Mouse (Mus musculus) forebrain, postnatal 0 days (tissue): ENCODE measurements around the gene Cep250. TPM values are rescaled to one million over a fixed set of nuclear protein-coding genes. Genes with fewer than 3 reads are reported as not detected.
A peak's percentile ranks its signal among the peaks of the same experiment; 100 is the strongest.

ENCODE experiments used
- ATAC-seq: fragments of 200-750 bp; cut with Nextera tagmentation; 2 replicates; pipeline ENCODE4 v1.8.0; 2017; ENCODE audit warnings: mild to moderate bottlenecking, moderate library complexity
- DNase-seq: peaks from one replicate; pipeline ENCODE4 v3.0.0-alpha.2; 2015
- H3K27ac ChIP-seq: fragments of 300-500 bp; sonication (generic); 2 replicates; pipeline ENCODE4 v1.5.1; 2014; ENCODE audit warnings: low read depth, mild to moderate bottlenecking, antibody characterized with exemption, low read length, moderate library complexity, mixed read lengths
- H3K27me3 ChIP-seq: fragments of 300-500 bp; sonication (generic); 2 replicates; pipeline ENCODE4 v1.6.1; 2014; ENCODE audit warnings: mild to moderate bottlenecking, low read length, mixed read lengths; ENCODE audit not compliant: insufficient read depth
- H3K36me3 ChIP-seq: fragments of 300-500 bp; sonication (generic); 2 replicates; pipeline ENCODE4 v1.6.1; 2014; ENCODE audit warnings: mild to moderate bottlenecking, moderate library complexity; ENCODE audit not compliant: insufficient read depth
- H3K4me1 ChIP-seq: fragments of 300-500 bp; sonication (generic); 2 replicates; pipeline ENCODE4 v1.6.1; 2014; ENCODE audit warnings: antibody characterized with exemption; ENCODE audit not compliant: insufficient read depth
- H3K4me2 ChIP-seq: fragments of 300-500 bp; sonication (generic); 2 replicates; pipeline ENCODE4 v1.6.1; 2014; ENCODE audit warnings: low read depth, mild to moderate bottlenecking, moderate library complexity
- H3K4me3 ChIP-seq: fragments of 300-500 bp; sonication (generic); 2 replicates; pipeline ENCODE4 v1.5.1; 2014; ENCODE audit warnings: low read depth, low read length, mixed read lengths
- H3K9ac ChIP-seq: fragments of 300-500 bp; sonication (generic); 2 replicates; pipeline ENCODE4 v1.6.1; 2014; ENCODE audit warnings: mild to moderate bottlenecking
- H3K9me3 ChIP-seq: fragments of 300-500 bp; sonication (generic); 2 replicates; pipeline ENCODE4 v1.6.1; 2016; ENCODE audit warnings: low read length
- CTCF ChIP-seq: sonication (generic); IDR thresholded peaks from 2 replicates; pipeline ENCODE4 v1.5.1; 2016; ENCODE audit warnings: antibody characterized with exemption, control low read depth, low read depth
- WGBS: fragments of 180-500 bp; shearing (Covaris S2); extraction: QIAGEN DNeasy Blood & Tissue Kit; methylation state at CpG from one replicate; pipeline ENCODE4 v1.1.7; 2014; 5-methylcytosine and 5-hydroxymethylcytosine counted together
- polyA plus RNA-seq: library from polyadenylated mRNA; unstranded; fragments of >200 nt; fragmentation: Nextera tagmentation; extraction: Ambion mirVana; gene quantifications from 2 replicates; pipeline ENCODE4 v1.2.1, GENCODE M21; 2015
- total RNA-seq: library from RNA; depleted of rRNA; stranded (reverse); fragments of >200 nt; gene quantifications from 2 replicates; pipeline ENCODE4 v1.2.3, GENCODE M21; 2014

Cep250 gene
- total and polyA plus RNA-seq, 2 experiments from 2014 or later: 8.6 to 18.7 TPM

DNA sequence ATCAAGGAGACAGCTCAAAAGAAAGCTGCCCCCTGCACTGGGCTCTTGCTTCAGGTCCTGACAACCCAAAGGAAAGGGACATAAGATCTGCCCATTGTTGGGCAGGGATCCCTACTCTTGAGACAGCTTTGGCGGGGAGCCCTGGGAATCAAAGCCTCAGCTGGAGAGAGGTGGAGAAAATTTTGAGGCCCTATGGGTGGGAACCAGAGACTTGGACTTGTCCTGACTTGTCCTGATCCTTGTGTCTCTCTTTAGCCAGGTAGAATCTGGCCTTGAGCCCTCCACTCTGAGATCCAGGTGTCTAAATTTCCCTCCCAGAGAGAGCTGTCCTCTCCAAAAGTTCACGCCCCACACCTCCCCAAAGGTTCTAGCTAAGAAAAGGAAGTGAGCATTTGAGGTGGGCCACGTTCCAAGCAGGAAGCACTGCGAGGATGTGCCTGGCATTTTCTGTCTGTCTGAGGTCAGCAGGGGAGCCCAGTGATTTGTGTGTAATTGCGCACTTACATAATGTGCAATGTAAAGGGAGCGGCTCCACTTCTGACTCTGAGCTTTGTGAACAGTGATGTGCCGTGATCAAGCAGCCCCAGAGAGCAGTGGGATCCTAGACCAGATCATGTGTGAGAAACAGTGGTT lies 16.2 kb upstream of the Cep250 start:
- ATAC-seq (no peak), DNase-seq (no peak)
- Histone ChIP-seq H3K9ac (no peak overlapping the region), H3K4me1 (no peaks in the 10 kb centered on the region), H3K9me3 (no peaks in the 10 kb centered on the region), H3K36me3 (no peaks in the 10 kb centered on the region), H3K27me3 (no peaks in the 10 kb centered on the region), H3K4me2 (no peak overlapping the region), H3K4me3 (no peak overlapping the region), H3K27ac (no peak overlapping the region)
- TF ChIP-seq CTCF: no peak
- 73% methylated on average over 7 of the region's 7 CpGs for WGBS

DNA sequence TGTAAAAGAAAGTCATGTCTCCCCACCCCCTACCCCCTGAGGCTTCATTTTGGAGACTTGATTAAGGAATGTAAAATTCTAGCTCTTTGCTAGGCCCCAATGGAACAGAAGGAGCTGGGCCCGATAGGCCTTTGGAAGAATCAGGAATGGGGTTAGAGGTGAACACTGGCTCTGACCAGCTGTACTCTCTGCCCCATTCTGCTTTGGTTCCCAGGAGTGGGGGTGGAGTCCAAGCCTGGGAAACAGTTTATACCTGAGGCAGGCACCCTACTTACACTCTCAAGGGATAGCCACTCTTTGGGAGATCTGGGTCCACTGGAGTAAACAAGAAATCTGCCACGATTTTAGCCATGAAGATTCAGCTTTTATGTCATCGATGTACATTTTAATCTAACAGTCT lies 15.6 kb upstream of the Cep250 start, which contains the start of gene Gm15557:
TSS of gene Gm15557 (plus strand) at position 48 of the 400 bp plus-strand sequence.
- Histone ChIP-seq H3K27ac (no peak within 1 kb of the TSS), H3K4me1 (no peaks in the 10 kb centered on the region), H3K4me2 (no peak within 1 kb of the TSS), H3K27me3 (no peaks in the 10 kb centered on the region), H3K4me3 (no peak within 1 kb of the TSS), H3K36me3 (no peaks in the 10 kb centered on the region), H3K9me3 (no peaks in the 10 kb centered on the region), H3K9ac (no peak within 1 kb of the TSS)
- no peak for ATAC-seq
- DNase-seq: no peak
- TF ChIP-seq CTCF: no peak
- 84% methylated on average over 3 of the region's 3 CpGs for WGBS

DNA sequence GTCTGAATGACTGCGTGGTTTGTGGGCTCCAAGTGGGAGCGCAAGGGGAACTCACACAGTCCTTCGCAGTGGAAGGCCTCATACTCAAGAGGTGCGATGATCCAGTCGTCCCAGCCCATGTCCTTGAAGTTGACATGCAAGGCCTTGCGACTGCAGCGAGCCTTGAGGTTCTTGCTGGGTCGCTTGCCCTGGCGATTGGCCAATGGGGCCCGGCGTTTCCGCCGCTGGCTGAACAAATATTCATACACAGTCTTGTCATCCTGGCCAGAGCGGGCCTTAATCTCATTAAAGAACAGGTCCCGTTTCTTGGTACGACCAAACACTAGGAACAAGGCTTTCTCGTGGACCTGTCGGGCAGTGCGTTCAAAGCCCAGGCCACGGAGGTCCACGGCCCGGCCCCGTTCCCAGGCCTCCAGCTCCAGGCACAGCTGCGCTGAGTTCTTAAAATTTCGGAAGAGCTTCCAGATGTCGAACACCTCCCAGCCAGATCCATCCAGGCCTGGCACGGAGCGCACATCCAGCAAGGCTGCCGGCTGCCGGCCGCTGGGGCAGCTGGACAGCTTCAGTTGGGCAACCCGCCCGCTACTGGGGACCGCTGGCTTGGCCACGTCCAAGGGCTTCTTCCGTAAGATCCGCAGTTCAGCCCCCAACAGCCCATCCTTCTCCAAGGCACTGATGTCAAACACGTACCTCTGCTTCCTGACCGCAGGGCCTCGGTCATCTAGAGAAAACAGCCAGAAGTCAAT lies 14.4 kb upstream of the Cep250 start:
- H3K9me3 ChIP-seq: no peaks in the 10 kb centered on the region
- TF ChIP-seq CTCF: no peak
- DNase-seq: no peak
- H3K4me1 ChIP-seq: no peaks in the 10 kb centered on the region
- no peaks in the 10 kb centered on the region for H3K27me3 ChIP-seq
- no peak overlapping the region for H3K4me2 ChIP-seq
- H3K4me3 ChIP-seq: no peak overlapping the region
- no peak overlapping the region for H3K27ac ChIP-seq
- WGBS: 93% methylated on average over 40 of the region's 40 CpGs
- no peak for ATAC-seq
- no peak overlapping the region for H3K9ac ChIP-seq
- H3K36me3 ChIP-seq: no peaks in the 10 kb centered on the region

DNA sequence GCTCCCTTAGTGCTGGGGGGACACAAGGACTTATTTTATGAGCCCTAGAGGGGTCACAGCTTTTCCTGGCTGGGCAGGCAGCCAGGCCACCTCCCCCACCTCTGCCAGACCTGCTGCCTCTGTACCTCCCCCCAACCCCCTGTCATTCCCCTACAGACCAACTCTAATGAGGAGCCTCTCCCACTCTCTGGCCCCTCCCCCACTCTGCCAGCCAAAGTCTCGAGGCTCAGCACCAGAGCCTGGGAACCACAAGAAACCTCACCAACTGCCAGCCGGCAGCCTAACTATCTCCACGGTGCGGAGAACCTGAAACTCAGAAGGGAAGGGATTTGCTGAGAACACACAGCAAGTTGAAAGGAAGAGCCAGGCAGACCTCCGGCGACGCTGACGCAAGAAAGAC lies 12.8 kb upstream of the Cep250 start:
- H3K4me2 ChIP-seq: peak overlapping the region; percentile 22; the same call in 1 of the 2 replicates
- WGBS: under 1% methylated on average over 8 of the region's 8 CpGs
- no peak for TF ChIP-seq CTCF
- DNase-seq (no peak), ATAC-seq (no peak)
- H3K27me3 ChIP-seq: no peaks in the 10 kb centered on the region
- no peaks in the 10 kb centered on the region for H3K36me3 ChIP-seq
- H3K4me1 ChIP-seq: no peaks in the 10 kb centered on the region
- no peak overlapping the region for H3K9ac ChIP-seq
- no peaks in the 10 kb centered on the region for H3K9me3 ChIP-seq
- H3K27ac ChIP-seq: no peak overlapping the region
- 0 out of 2 replicates have a peak overlapping the region, but pooled peaks have one; percentile 1 for H3K4me3 ChIP-seq

DNA sequence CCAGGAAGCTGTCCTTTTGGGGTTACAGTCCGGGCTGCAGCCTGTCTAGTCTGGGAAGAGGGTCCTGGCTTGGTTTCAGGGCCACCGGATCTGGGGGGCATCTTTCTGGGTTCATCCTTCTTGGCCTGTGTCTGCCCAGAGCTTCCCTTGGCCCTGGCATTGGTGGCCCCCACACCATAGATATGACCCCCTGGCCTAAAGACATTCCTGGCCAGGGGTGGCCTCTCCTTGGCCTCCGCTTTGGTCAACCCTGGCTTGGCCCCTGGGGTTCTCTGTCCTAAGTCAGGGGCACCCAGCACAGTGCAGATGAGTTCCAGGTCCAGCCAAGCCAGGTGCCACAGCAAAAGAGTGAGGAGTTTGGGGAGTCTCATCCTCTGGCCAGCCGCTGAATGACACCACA lies 11.6 kb upstream of the Cep250 start:
- Histone ChIP-seq H3K36me3 (no peaks in the 10 kb centered on the region), H3K27me3 (no peaks in the 10 kb centered on the region), H3K9me3 (no peaks in the 10 kb centered on the region), H3K9ac (0 out of 2 replicates have a peak overlapping the region, but pooled peaks have one; percentile 10), H3K4me2 (peak overlapping the region; percentile 27; the same call in 1 of the 2 replicates), H3K27ac (0 out of 2 replicates have a peak overlapping the region, but pooled peaks have one; percentile 1), H3K4me1 (no peaks in the 10 kb centered on the region), H3K4me3 (no peak overlapping the region)
- no peak for TF ChIP-seq CTCF
- no peak for DNase-seq
- ATAC-seq: no peak
- 87% methylated on average over 4 of the region's 4 CpGs for WGBS

DNA sequence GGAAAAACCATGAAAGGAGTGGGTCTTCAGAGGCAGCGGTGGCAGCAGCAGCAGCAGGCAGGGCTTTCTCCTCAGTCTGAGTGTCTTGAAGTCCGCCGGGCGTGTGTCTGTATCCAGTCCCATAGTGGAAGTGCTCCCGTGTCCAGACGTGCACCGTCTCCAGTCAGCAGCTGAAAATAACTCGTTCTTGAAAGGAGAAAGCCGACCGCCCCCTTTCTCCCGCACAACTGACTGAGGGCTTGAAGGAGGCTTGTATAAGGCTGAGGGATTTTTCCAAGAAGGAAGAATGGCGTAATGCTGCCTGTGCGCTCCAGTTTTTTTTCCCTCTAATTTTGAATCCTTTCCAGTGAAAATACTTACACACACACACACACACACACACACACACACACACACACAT lies 11.1 kb upstream of the Cep250 start, which contains the start of gene Gdf5:
TSS of gene Gdf5 (minus strand) at position 244 of the 400 bp plus-strand sequence.
- ATAC-seq (no peak), DNase-seq (peak; percentile 21)
- no peaks in the 10 kb centered on the region for H3K27me3 ChIP-seq
- WGBS: 17% methylated on average over 13 of the region's 13 CpGs
- TF ChIP-seq CTCF: no peak
- H3K4me1 ChIP-seq: no peaks in the 10 kb centered on the region
- H3K27ac ChIP-seq: 0 out of 2 replicates have a peak within 1 kb of the TSS, but pooled peaks have one; percentile 1
- peak within 1 kb of the TSS; percentile 27 for H3K4me2 ChIP-seq
- H3K9ac ChIP-seq: 0 out of 2 replicates have a peak within 1 kb of the TSS, but pooled peaks have one; percentile 10
- H3K36me3 ChIP-seq: no peaks in the 10 kb centered on the region
- no peak within 1 kb of the TSS for H3K4me3 ChIP-seq
- H3K9me3 ChIP-seq: no peaks in the 10 kb centered on the region

DNA sequence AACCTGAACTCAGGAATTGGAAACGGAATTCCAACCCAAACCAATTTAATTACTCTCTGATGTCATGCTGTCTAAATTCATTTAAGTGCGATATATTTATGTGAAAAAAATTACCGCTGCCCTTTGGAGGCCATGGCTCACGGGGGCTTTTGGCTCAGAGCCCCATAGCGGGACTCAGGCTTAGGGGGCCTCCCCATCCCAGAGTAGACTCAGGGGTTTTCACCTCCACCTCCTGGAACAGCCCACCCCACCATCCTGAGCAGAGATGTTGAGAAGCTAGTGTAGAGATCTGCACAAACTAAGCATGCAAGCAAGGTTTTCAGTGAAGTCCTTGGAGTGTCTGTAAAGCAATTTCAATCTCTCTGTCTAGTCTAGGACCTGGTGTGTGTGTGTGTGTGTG lies 10.7 kb upstream of the Cep250 start:
- no peak overlapping the region for H3K9ac ChIP-seq
- no peak overlapping the region; the same call in 1 of the 2 replicates for H3K4me2 ChIP-seq
- DNase-seq: no peak
- 34% methylated on average over 5 of the region's 5 CpGs for WGBS
- no peaks in the 10 kb centered on the region for H3K27me3 ChIP-seq
- TF ChIP-seq CTCF: no peak
- no peaks in the 10 kb centered on the region for H3K4me1 ChIP-seq
- no peaks in the 10 kb centered on the region for H3K36me3 ChIP-seq
- no peak for ATAC-seq
- H3K4me3 ChIP-seq: no peak overlapping the region
- no peak overlapping the region for H3K27ac ChIP-seq
- no peaks in the 10 kb centered on the region for H3K9me3 ChIP-seq
